Mouse (Mus musculus): ENCODE results near the gene Eepd1. TPM values are rescaled to one million over a fixed set of nuclear protein-coding genes. Genes with fewer than 3 reads are reported as not detected.

The Eepd1 gene
- polyA plus RNA-seq, 1 experiment from 2014 or later, result 20.1 TPM

DNA sequence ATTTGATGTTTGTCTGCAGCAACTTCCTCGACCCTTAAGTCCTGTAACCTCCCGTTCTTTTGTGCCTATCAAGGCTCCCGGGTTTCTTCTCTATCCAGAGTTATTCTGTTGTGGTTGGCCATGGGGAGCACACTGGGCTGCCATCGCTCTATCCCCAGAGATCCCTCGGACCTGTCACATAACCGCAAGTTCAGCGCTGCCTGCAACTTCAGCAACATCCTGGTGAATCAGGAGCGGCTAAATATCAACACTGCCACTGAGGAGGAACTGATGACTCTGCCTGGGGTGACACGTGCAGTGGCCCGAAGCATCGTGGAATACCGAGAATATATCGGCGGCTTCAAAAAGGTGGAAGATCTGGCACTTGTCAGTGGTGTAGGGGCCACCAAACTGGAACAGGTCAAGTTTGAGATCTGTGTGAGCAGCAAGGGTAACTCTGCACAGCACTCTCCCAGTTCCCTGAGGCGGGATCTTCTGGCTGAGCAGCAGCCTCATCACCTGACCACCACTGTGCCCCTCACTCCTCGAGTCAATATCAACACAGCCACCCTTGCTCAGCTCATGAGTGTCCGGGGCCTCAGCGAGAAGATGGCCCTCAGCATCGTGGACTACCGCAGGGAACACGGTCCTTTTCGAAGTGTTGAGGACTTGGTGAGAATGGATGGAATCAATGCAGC, 1.1 kb downstream of the Eepd1 start:
- DNase-seq (ENCODE audit: low spot score), result no peak
- peaks cover 3% of the 10 kb centered on the region; the same call in 1 of the 2 replicates for H3K36me3 ChIP-seq (replicated peaks)
- H3K4me3 ChIP-seq, result peak overlapping the region; percentile 81
- no peak overlapping the region for H3K27ac ChIP-seq (replicated peaks)
- H3K4me1 ChIP-seq, result peaks cover 53% of the 10 kb centered on the region
- H3K9me3 ChIP-seq, result no peaks in the 10 kb centered on the region
- 49% methylated on average over 22 of the region's 22 CpGs for WGBS
- H3K27me3 ChIP-seq (replicated peaks; ENCODE audit: low read depth, poor library complexity, severe bottlenecking), result peaks cover 13% of the 10 kb centered on the region

DNA sequence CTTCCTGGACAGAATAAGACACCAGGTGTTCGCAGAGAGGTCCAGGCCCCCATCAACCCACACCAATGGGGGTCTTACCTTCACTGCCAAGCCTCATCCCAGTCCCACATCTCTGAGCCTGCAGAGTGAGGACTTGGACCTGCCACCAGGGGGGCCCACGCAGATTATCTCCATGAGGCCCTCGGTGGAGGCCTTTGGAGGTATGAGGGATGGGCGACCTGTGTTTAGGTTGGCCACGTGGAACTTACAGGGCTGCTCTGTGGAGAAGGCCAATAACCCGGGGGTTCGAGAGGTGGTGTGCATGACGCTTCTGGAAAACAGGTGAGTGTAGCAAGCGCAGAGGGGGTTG, 1.6 kb downstream of the Eepd1 start:
- 86% methylated on average over 9 of the region's 9 CpGs for WGBS
- no peaks in the 10 kb centered on the region for H3K9me3 ChIP-seq
- peak; percentile 24 for DNase-seq (ENCODE audit: low spot score)
- peaks cover 13% of the 10 kb centered on the region for H3K27me3 ChIP-seq (replicated peaks; ENCODE audit: low read depth, poor library complexity, severe bottlenecking)
- H3K36me3 ChIP-seq (replicated peaks), result peaks cover 8% of the 10 kb centered on the region
- H3K4me1 ChIP-seq, result peaks cover 58% of the 10 kb centered on the region
- no peak overlapping the region for H3K27ac ChIP-seq (replicated peaks)
- peak overlapping the region; percentile 81 for H3K4me3 ChIP-seq

DNA sequence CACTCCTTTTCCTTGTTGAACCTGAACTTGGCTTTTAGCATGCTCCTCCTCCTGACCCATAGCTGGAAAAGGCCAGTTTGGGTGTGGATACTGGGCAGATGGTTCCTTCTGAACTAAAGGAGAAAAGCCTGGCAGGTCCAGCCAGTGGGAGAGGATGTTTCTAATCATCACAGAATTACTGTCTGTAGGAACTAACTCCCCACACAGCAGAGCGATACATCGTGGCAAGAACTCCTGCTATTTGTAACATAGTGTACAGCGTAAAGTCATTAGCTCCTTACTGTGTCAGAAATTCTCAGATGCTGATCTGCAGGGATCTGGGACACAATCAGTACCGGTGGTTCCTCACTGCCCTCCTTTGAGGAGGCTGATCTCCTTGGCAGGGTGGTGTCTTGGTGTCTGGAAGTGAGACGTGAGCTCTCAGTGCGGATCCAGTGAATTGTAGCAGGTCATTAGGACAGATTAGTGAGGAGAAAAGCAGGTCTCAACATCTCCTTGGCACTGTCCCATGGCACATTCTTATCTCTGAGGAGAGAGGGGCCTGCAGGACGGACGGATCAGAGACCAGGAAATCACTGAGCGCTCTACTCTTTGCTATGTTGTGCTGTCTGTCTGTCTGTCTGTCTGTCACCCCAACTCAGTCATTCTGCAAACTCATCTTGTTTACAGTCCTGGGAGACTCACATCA, 2.7 kb downstream of the Eepd1 start:
- peaks cover 13% of the 10 kb centered on the region for H3K27me3 ChIP-seq (replicated peaks; ENCODE audit: low read depth, poor library complexity, severe bottlenecking)
- peak overlapping the region; percentile 81; the same call in 1 of the 2 replicates for H3K4me3 ChIP-seq
- H3K4me1 ChIP-seq, result peaks cover 58% of the 10 kb centered on the region
- 83% methylated on average over 9 of the region's 9 CpGs for WGBS
- peaks cover 18% of the 10 kb centered on the region for H3K36me3 ChIP-seq (replicated peaks)
- H3K9me3 ChIP-seq, result no peaks in the 10 kb centered on the region
- DNase-seq (ENCODE audit: low spot score), result no peak
- no peak overlapping the region for H3K27ac ChIP-seq (replicated peaks)

DNA sequence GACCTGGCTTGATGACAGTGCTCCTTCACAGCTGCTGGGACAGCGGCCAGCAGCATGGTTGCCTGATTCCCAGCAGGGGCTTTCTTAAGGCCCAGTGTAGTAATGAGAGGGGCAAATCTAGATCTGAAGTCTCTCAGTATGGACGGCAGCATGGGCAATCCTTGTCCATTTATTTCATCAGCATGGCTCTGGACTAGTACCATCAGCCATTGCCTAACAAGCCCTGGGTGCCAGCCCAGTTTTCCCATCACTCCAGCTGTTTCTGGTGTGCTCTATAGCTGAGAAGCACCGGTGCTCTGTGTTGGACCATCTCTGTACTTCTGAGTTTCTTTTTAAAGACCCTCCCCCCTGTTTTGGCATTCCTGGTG, 3.3 kb downstream of the Eepd1 start:
- Histone ChIP-seq H3K4me1 (peaks cover 58% of the 10 kb centered on the region), H3K27me3 (replicated peaks; ENCODE audit: low read depth, poor library complexity, severe bottlenecking) (peaks cover 13% of the 10 kb centered on the region), H3K4me3 (peak overlapping the region; percentile 81; the same call in 1 of the 2 replicates), H3K9me3 (no peaks in the 10 kb centered on the region), H3K27ac (replicated peaks) (no peak overlapping the region), H3K36me3 (replicated peaks) (peaks cover 20% of the 10 kb centered on the region)
- WGBS, result 72% methylated on average over 3 of the region's 3 CpGs
- DNase-seq (ENCODE audit: low spot score), result no peak

DNA sequence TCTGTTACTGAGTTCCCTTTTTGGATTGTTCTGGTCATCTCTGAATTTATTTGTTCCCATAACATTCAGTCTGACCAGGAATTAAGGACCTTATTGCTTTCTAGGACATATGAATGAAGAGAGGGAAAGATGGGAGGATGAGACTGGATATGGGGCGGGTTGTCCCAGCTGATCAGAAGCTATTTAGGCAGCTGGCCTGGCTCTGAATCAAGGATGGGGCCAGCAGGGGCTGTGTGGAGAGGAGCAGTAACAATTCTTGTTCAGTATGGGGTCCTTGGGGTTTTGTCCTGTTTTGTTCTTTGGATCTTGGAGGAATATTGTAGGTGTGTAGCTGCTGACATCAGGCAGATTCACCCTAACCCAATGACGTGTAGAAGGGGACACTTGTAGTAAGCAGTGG, 3.7 kb downstream of the Eepd1 start:
- whole genome bisulfite sequencing, result 88% methylated on average over 2 of the region's 2 CpGs
- Histone ChIP-seq H3K4me1 (peaks cover 58% of the 10 kb centered on the region), H3K27me3 (replicated peaks; ENCODE audit: low read depth, poor library complexity, severe bottlenecking) (peaks cover 13% of the 10 kb centered on the region), H3K27ac (replicated peaks) (no peak overlapping the region), H3K36me3 (replicated peaks) (peaks cover 20% of the 10 kb centered on the region), H3K9me3 (no peaks in the 10 kb centered on the region), H3K4me3 (peak overlapping the region; percentile 81; the same call in 1 of the 2 replicates)
- no peak for DNase-seq (ENCODE audit: low spot score)

DNA sequence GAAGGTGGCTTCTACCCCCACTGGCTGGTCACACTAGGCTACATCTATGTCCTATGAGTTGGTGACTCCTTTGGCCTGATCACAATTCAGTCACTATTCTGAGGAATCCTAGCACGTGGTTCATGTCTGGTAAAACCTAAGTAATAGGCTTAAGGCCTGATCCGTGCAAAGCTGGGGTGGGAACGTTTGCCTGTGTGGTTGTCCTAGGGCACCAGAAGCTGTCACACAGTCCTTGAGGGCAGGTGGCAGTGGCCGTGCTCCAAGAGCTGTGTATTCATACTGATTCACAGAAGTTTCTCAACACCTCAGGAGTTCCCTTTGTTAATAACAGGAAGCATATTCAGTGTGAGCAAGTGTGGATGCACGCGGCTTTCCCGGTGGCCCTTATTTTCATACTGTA, 4.1 kb downstream of the Eepd1 start:
- Histone ChIP-seq H3K4me3 (0 out of 2 replicates have a peak overlapping the region, but pooled peaks have one; percentile 5), H3K9me3 (no peaks in the 10 kb centered on the region), H3K27ac (replicated peaks) (no peak overlapping the region), H3K4me1 (peaks cover 58% of the 10 kb centered on the region), H3K27me3 (replicated peaks; ENCODE audit: low read depth, poor library complexity, severe bottlenecking) (peaks cover 13% of the 10 kb centered on the region), H3K36me3 (replicated peaks) (peaks cover 20% of the 10 kb centered on the region)
- no peak for DNase-seq (ENCODE audit: low spot score)
- 83% methylated on average over 7 of the region's 7 CpGs for WGBS

DNA sequence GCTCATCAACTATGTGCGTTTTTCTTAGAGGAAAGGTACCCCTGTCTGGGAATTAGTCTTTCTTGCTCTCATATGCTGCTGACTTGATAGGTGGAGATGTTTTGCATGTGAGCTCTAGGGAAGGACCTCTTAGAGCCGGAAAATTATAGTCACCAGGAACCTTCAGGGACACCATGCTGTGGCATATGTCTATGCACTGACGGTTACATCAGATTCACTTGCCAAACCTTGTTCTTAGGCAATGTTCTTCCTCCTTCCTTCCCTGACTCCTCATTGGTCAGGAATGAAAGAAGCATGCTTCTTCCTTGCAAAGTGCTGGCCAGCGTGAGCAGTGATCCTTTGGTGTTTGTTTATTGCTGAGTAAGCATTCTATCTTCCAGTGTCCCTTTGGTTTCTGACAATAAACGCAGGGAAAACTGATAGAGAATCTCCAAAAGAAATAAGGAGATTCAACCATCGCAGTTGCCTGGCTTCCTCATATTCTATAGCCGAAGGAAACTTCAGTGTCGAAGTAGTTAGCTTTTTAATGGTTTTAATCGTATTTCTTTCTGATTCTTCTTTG, 5.0 kb downstream of the Eepd1 start:
- Histone ChIP-seq H3K27ac (replicated peaks) (no peak overlapping the region), H3K4me3 (no peak overlapping the region), H3K27me3 (replicated peaks; ENCODE audit: low read depth, poor library complexity, severe bottlenecking) (peaks cover 13% of the 10 kb centered on the region), H3K4me1 (peaks cover 52% of the 10 kb centered on the region), H3K9me3 (no peaks in the 10 kb centered on the region), H3K36me3 (replicated peaks) (peaks cover 20% of the 10 kb centered on the region)
- 87% methylated on average over 9 of the region's 9 CpGs for WGBS
- DNase-seq (ENCODE audit: low spot score), result no peak

DNA sequence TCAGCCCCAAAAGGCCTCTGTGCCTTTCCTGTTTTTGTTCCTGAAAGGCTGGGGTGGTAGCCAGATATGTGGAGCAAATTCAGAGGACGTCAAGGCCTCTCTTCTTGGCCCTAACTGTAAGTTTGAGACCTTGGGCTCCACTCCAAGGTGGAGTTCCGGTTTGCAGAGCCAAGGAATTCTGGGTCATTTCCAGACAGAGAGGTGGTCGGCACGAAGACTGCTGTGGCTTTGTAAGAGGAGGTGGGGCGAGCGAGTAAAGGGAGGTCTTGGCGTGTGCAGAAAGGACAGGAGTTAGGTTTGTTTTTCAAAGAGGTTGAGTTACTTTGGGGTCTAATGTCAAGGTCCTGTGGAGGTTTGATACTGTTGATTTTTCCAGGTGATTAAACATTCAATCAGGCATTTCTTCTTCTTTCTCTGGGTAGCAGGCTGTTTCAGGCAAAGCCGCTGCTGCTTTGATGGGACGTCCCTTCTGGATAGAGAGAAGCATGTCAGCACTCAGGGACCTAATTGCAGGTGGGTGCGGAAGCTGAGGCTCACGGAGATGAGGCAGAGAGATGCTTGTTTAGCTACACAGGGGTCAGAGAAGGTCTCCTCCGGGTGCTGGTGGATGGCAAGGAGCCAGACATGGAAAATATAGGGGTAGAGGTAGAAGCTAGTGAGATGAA, 6.2 kb downstream of the Eepd1 start:
- no peak for DNase-seq (ENCODE audit: low spot score)
- Histone ChIP-seq H3K27ac (replicated peaks) (no peak overlapping the region), H3K36me3 (replicated peaks) (peaks cover 20% of the 10 kb centered on the region), H3K4me1 (peaks cover 44% of the 10 kb centered on the region), H3K27me3 (replicated peaks; ENCODE audit: low read depth, poor library complexity, severe bottlenecking) (peaks cover 12% of the 10 kb centered on the region), H3K4me3 (no peak overlapping the region), H3K9me3 (no peaks in the 10 kb centered on the region)
- WGBS, result 63% methylated on average over 12 of the region's 12 CpGs

DNA sequence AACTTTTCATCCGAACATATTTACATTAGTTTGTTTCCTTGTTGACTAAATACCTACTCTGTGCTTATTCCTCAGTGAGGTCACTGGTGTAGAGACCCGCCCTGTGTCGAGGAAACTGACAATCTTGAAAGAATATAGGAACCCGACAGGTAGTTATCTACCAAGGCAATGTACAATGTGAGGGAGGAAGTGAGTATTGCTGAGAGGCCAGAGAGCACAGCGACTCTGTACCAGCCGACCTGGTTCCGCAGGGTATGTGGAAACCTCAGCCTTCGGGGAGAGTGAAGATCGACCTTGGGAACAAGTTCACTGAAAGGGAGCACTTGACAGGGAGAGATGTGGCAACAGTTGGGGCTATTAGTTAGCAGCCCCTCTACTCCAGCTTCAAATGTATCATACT, 7.2 kb downstream of the Eepd1 start:
- 90% methylated on average over 9 of the region's 9 CpGs for WGBS

DNA sequence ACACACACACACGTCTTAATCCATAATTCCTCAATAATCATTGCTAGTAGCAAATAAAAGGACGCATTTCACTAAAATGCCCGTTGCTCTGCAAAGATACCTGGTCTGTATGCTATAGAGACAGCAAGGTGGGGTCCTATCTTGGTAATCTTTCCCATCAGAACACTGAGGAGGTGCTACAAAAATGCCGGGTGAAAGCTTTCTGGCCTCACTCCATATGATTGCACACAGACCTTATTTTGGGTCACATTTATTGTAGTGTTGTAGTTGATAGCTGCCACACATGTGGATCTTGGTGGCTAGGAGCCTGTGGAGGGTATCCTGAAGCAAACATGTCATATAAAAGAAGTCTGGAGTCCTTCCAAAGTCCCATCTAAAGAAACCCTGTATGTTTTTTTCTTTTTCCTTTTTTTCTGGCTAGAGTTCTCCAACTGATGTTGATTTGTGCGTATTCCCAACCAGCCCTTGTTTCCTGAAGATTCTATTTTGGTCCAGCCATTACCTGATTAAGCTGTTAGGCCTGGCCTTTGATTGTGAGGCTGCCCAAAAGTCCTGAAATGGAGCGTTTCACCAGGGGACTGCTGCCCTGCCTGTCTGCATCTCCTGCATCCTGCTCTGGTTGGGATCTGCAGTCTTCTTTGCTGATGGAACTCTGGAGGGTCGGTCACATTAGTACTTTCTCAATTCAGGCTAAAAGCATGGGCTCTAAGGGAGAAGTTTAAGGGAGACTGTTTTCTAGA, 8.0 kb downstream of the Eepd1 start:
- peaks cover 26% of the 10 kb centered on the region for H3K4me1 ChIP-seq
- DNase-seq (ENCODE audit: low spot score), result no peak
- H3K36me3 ChIP-seq (replicated peaks), result peaks cover 20% of the 10 kb centered on the region
- H3K27ac ChIP-seq (replicated peaks), result no peak overlapping the region
- no peaks in the 10 kb centered on the region; the same call in 1 of the 2 replicates for H3K27me3 ChIP-seq (replicated peaks; ENCODE audit: low read depth, poor library complexity, severe bottlenecking)
- 77% methylated on average over 7 of the region's 7 CpGs for WGBS
- no peaks in the 10 kb centered on the region for H3K9me3 ChIP-seq
- no peak overlapping the region for H3K4me3 ChIP-seq

More for the DNA sequence above, 7.2 kb downstream of the Eepd1 start:
- Histone ChIP-seq H3K4me3 (no peak overlapping the region), H3K36me3 (replicated peaks) (peaks cover 20% of the 10 kb centered on the region), H3K27ac (replicated peaks) (no peak overlapping the region), H3K9me3 (no peaks in the 10 kb centered on the region), H3K27me3 (replicated peaks; ENCODE audit: low read depth, poor library complexity, severe bottlenecking) (peaks cover 4% of the 10 kb centered on the region; the same call in 1 of the 2 replicates), H3K4me1 (peaks cover 34% of the 10 kb centered on the region)
- DNase-seq (ENCODE audit: low spot score), result no peak

DNA sequence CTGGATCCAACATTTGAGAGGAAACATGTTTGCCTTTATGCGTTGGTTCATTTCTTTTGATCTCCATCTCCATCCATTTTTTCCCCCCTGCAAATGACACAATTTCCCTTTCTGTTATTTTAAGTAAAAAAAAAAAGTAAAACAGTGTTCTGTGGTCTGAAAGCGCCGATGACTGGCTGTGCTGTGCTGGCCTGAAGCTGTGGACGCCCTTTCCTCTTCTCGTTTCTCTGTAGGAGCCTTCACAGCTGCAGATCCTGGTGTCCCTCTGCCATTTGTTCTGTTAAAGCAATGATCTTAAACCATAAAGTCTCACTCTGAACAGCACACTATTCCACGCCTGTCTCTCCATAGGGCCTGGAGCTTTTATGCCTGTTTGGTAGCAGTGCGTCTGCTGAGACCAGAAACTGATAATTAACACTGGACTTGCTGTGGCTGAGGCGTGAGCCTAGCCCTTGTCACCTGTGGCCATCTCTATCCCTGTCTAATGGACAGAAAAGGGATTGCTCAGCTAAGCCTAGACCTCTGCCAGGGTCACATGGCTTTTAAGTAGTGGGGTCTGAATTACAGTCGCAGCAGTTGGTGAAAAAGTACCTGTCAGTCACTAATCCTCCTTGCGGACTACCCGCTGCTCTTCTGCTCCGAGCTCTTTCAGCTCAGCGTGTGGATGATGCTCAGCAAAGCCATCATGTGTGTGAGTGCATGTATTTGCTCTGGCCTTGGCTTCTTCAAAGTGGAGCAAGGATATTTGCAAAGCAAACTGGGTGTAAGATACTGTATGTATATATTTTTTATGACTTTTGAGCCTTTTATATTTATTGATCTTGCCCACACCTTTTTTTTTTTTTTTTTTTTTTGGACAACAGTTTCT, 9.2 kb downstream of the Eepd1 start:
- Histone ChIP-seq H3K4me1 (peaks cover 15% of the 10 kb centered on the region), H3K4me3 (no peak overlapping the region), H3K27me3 (replicated peaks; ENCODE audit: low read depth, poor library complexity, severe bottlenecking) (no peaks in the 10 kb centered on the region; the same call in 1 of the 2 replicates), H3K27ac (replicated peaks) (no peak overlapping the region), H3K9me3 (no peaks in the 10 kb centered on the region), H3K36me3 (replicated peaks) (peaks cover 20% of the 10 kb centered on the region)
- WGBS, result 65% methylated on average over 13 of the region's 13 CpGs
- peak; percentile 8 for DNase-seq (ENCODE audit: low spot score)
